Mouse (Mus musculus) ES-Bruce4 (cell line): ENCODE data around the gene Tcl1.

Experiments
- CTCF ChIP-seq: IDR thresholded peaks from one replicate; pipeline ENCODE4 v1.8.1; 2011; ENCODE audit warnings: low read depth, low read length
- POLR2A ChIP-seq: IDR thresholded peaks from one replicate; pipeline ENCODE4 v1.8.1; 2011; ENCODE audit warnings: low read length; ENCODE audit not compliant: insufficient read depth

- TF ChIP-seq CTCF, result no peak
- no peak for TF ChIP-seq POLR2A
These were observed 43.5 kb upstream of the Tcl1 start for GRCm38 (mm10) chr12:105266096-105266495.
